8 mouse cellular contexts compared by ENCODE assay signal in the genomic region with DNA sequence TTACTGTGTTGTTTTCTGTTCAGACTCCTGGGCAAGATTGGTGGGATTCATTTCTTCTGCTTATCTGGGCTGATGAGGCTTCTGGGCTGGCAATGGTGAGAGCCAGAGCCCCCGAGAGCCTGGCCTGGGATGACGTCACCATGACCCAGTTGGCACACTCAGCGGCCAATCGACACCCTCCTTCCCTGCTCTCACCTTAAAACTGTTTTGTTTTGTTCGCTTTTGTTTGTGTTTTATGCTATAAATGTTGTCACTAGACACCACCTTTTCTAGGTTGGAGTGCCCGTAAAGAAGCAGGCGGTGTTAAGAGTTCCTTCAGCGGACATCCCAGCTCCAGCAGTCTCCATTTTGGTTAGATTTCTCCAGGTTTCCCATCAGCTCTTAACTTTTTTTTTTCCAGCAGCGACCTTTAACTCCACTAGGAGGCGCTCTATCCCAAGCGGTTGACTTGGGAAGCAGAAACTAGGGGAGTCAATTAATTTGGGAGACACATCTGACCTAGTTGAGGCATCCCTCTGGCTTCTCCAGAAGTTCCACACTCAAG. TPM values are rescaled to one million over a fixed set of nuclear protein-coding genes. Genes with fewer than 3 reads are reported as not detected.
DNase-seq lines count a peak whose midpoint lies in the region; ATAC-seq and TF ChIP-seq lines count a peak whose summit lies in the region.

No protein-coding gene starts in this region.

- no peak for TF ChIP-seq POLR2A in cerebellum, adult 2 months (IDR thresholded peaks at IDR 0.05; ENCODE audit: borderline replicate concordance, insufficient read depth, low read length)

- H3K36me3 ChIP-seq in hindbrain, embryonic 15.5 days = no peaks in the 10 kb centered on the region
- no peaks in the 10 kb centered on the region for H3K36me3 ChIP-seq in limb, embryonic 13.5 days
- H3K36me3 ChIP-seq in midbrain, embryonic 13.5 days = no peaks in the 10 kb centered on the region

- peak overlapping the region; percentile 46 for H3K4me2 ChIP-seq in hindbrain, embryonic 15.5 days
- peak overlapping the region; percentile 54 for H3K4me2 ChIP-seq in limb, embryonic 13.5 days (replicated peaks)
- H3K4me2 ChIP-seq in midbrain, embryonic 13.5 days (replicated peaks) = peak overlapping the region; percentile 42

- WGBS in cerebellum, adult 2 months = 5% methylated on average over 11 of the region's 11 CpGs
- 13% methylated on average over 11 of the region's 11 CpGs for WGBS in hindbrain, embryonic 15.5 days
- 12% methylated on average over 11 of the region's 11 CpGs for WGBS in limb, embryonic 13.5 days
- WGBS in midbrain, embryonic 13.5 days = 7% methylated on average over 11 of the region's 11 CpGs

- H3K4me3 ChIP-seq in cerebellum, adult 2 months (replicated peaks; ENCODE audit: insufficient read depth, low read depth, low read length) = peak overlapping the region; percentile 57
- peak overlapping the region; percentile 21 for H3K4me3 ChIP-seq in hindbrain, embryonic 15.5 days
- peak overlapping the region; percentile 33 for H3K4me3 ChIP-seq in limb, embryonic 13.5 days
- H3K4me3 ChIP-seq in midbrain, embryonic 13.5 days (replicated peaks) = peak overlapping the region; percentile 23; the same call in 1 of the 2 replicates

- no peaks in the 10 kb centered on the region for H3K9me3 ChIP-seq in hindbrain, embryonic 15.5 days
- H3K9me3 ChIP-seq in limb, embryonic 13.5 days = no peaks in the 10 kb centered on the region
- no peaks in the 10 kb centered on the region for H3K9me3 ChIP-seq in midbrain, embryonic 13.5 days

- no peak for ATAC-seq in hindbrain, embryonic 15.5 days (ENCODE audit: low FRiP score, low read depth)
- ATAC-seq in limb, embryonic 13.5 days (ENCODE audit: low FRiP score, low read depth) = no peak
- ATAC-seq in midbrain, embryonic 13.5 days = no peak

- H3K9ac ChIP-seq in hindbrain, embryonic 15.5 days = no peak overlapping the region
- H3K9ac ChIP-seq in limb, embryonic 13.5 days = no peak overlapping the region
- H3K9ac ChIP-seq in midbrain, embryonic 13.5 days (replicated peaks) = no peak overlapping the region

- TF ChIP-seq CTCF in cerebellum, adult 2 months (IDR thresholded peaks at IDR 0.05; ENCODE audit: borderline replicate concordance, insufficient read depth, low read depth, low read length) = peak; percentile 56; the same call in 1 of the 2 replicates

- no peak overlapping the region; the same call in 1 of the 2 replicates for H3K27ac ChIP-seq in cerebellum, adult 2 months (ENCODE audit: insufficient read depth, low read length)
- no peak overlapping the region for H3K27ac ChIP-seq in hindbrain, embryonic 15.5 days (replicated peaks)
- H3K27ac ChIP-seq in limb, embryonic 13.5 days = no peak overlapping the region
- H3K27ac ChIP-seq in midbrain, embryonic 13.5 days = no peak overlapping the region

- DNase-seq in ovary, postnatal 14 days (ENCODE audit: low spot score) = peak; percentile 46
- DNase-seq in ovary, postnatal 36 days (ENCODE audit: low spot score) = no peak
- peak; percentile 75 for DNase-seq in cerebellum, adult 2 months
- peak; percentile 73 for DNase-seq in gastrocnemius, adult 18-20 months (ENCODE audit: low spot score)
- DNase-seq in thymus, postnatal 0 days (ENCODE audit: low spot score) = peak; percentile 78

- peaks cover 6% of the 10 kb centered on the region; the same call in 1 of the 2 replicates for H3K4me1 ChIP-seq in cerebellum, adult 2 months (ENCODE audit: control insufficient read depth, insufficient read depth, low read length)
- peaks cover 6% of the 10 kb centered on the region for H3K4me1 ChIP-seq in hindbrain, embryonic 15.5 days (replicated peaks)
- peaks cover 12% of the 10 kb centered on the region; the same call in 1 of the 2 replicates for H3K4me1 ChIP-seq in limb, embryonic 13.5 days
- peaks cover 8% of the 10 kb centered on the region for H3K4me1 ChIP-seq in midbrain, embryonic 13.5 days (replicated peaks)

- no peaks in the 10 kb centered on the region for H3K27me3 ChIP-seq in cerebellum, adult 2 months (ENCODE audit: control insufficient read depth, insufficient read depth, low read length)
- no peaks in the 10 kb centered on the region for H3K27me3 ChIP-seq in hindbrain, embryonic 15.5 days
- H3K27me3 ChIP-seq in limb, embryonic 13.5 days = no peaks in the 10 kb centered on the region
- no peaks in the 10 kb centered on the region for H3K27me3 ChIP-seq in midbrain, embryonic 13.5 days

RNA-seq across cellular contexts. Expression of gene Shf, which starts 11.9 kb away (rescaled TPM):
- polyA plus RNA-seq in cerebellum, adult 2 months (2012; rRNA removed) = 344 and 410 TPM in 2 replicates
- total RNA-seq in gastrocnemius, adult 18-20 months (2021) = 1 to 10 TPM; 1.7 to 1.9 TPM
- 11.1 and 12.6 TPM in 2 replicates for polyA plus RNA-seq in hindbrain, embryonic 15.5 days (2015; fragmentation: Nextera tagmentation; extraction: Ambion mirVana)
- polyA plus RNA-seq in limb, embryonic 13.5 days (2015; fragmentation: Nextera tagmentation; extraction: Ambion mirVana) = 4.2 and 6.0 TPM in 2 replicates
- polyA plus RNA-seq in midbrain, embryonic 13.5 days (2015; fragmentation: Nextera tagmentation; extraction: Ambion mirVana) = 7.1 and 10.2 TPM in 2 replicates
- polyA plus RNA-seq in thymus, postnatal 0 days (2015; fragmentation: Nextera tagmentation; extraction: Ambion mirVana) = 3.4 and 3.9 TPM in 2 replicates

RNA-seq across cellular contexts. Expression of gene Slc28a2, which starts 45.4 kb away (rescaled TPM):
- 0.10 and 0.43 TPM in 2 replicates for polyA plus RNA-seq in cerebellum, adult 2 months (2012; rRNA removed)
- 1 to 10 TPM; 5.5 to 8.2 TPM for total RNA-seq in gastrocnemius, adult 18-20 months (2021)
- 0.14 TPM in 1 of 2 replicates, not detected in the other for polyA plus RNA-seq in hindbrain, embryonic 15.5 days (2015; fragmentation: Nextera tagmentation; extraction: Ambion mirVana)
- polyA plus RNA-seq in limb, embryonic 13.5 days (2015; fragmentation: Nextera tagmentation; extraction: Ambion mirVana) = 0.15 and 0.29 TPM in 2 replicates
- polyA plus RNA-seq in midbrain, embryonic 13.5 days (2015; fragmentation: Nextera tagmentation; extraction: Ambion mirVana) = 0.09 TPM in 1 of 2 replicates, not detected in the other
- polyA plus RNA-seq in thymus, postnatal 0 days (2015; fragmentation: Nextera tagmentation; extraction: Ambion mirVana) = 25.0 and 29.1 TPM in 2 replicates

Comparison
In these comparisons a context has a peak if more than half of its experiments do, and no peak if none do; other contexts are left out.
1. RNA of gene Shf, which starts 11.9 kb away (polyA plus RNA-seq): 344 to 410 TPM in cerebellum, adult 2 months; 11.1 to 12.6 TPM in hindbrain, embryonic 15.5 days, 7.1 to 10.2 TPM in midbrain, embryonic 13.5 days, 4.2 to 6.0 TPM in limb, embryonic 13.5 days and 3.4 to 3.9 TPM in thymus, postnatal 0 days; every median in the first group is over 10 times any median in the second.
2. RNA of gene Slc28a2, which starts 45.4 kb away (polyA plus RNA-seq): 25.0 to 29.1 TPM in thymus, postnatal 0 days; 0.10 to 0.43 TPM in cerebellum, adult 2 months, 0.15 to 0.29 TPM in limb, embryonic 13.5 days, 0.14 TPM in hindbrain, embryonic 15.5 days and 0.09 TPM in midbrain, embryonic 13.5 days; every median in the first group is over 10 times any median in the second.
3. Peak in every context shown above with its lines, with median percentiles within 50 percentile points of each other: H3K4me3 ChIP-seq and H3K4me2 ChIP-seq.